Mouse (Mus musculus): Measurements from ENCODE around the gene Olfr851.

Olfr851 gene

DNA sequence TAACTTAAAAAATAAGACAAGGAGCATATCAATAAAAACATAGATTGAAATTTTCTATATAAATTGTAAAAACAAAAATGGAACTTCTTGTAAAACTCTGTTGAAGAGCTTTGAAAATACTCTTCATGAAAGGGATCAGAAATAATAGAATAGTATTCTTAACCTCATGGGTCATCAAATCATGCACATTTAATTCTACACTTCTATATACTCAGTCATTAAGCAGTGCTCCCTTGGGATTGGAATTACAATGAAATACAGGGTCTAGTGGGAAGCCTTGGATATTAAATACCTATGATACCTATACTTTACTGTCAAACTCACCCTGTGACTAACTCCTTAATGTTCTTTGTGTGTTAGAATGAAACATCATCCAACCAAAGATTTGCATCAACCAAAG, at the start of gene Olfr851:
Gene Olfr851, plus strand, starts transcription at position 301 of the 400 bp plus-strand sequence.
- DNase-seq (ENCODE audit: extremely low read depth, insufficient read length, low spot score) = no peak

GRCm38 (mm10) chr9:19478148-19478547, 14.9 kb upstream of the Olfr851 start, which contains the start of gene Olfr850:
TSS of gene Olfr850 (minus strand) at chr9:19478248.
- DNase-seq (ENCODE audit: extremely low read depth, insufficient read length, low spot score) = no peak

DNA sequence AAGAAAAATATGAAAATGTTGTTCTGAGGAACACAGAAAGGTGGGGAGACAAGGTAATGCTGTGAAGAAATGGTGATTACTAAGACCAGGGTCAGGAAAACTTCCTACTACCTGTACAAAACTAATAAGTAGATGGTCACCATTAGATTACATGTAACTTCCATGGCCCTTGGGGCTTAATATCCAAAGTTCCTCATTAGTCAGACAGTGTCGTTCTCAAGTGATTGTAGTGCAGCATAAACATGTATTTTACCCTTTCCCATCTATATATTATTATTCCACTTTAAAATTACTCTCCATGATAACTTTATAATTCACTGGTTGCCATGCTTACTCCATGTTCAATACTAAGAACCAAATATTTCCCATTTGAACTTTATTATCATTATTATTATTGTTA, 47.9 kb downstream of the Olfr851 start, which contains the start of gene Olfr853:
Gene Olfr853, minus strand, starts transcription at position 101 of the 400 bp plus-strand sequence.
- no peak for DNase-seq (ENCODE audit: extremely low read depth, insufficient read length, low spot score)

All from 3134 (cell line).